Mouse (Mus musculus): ENCODE measurements around the gene Lcn12. TPM values are rescaled to one million over a fixed set of nuclear protein-coding genes. Genes with fewer than 3 reads are reported as not detected.

Gene Lcn12
- polyA plus RNA-seq, 1 experiment from 2014 or later, result not detected

DNA sequence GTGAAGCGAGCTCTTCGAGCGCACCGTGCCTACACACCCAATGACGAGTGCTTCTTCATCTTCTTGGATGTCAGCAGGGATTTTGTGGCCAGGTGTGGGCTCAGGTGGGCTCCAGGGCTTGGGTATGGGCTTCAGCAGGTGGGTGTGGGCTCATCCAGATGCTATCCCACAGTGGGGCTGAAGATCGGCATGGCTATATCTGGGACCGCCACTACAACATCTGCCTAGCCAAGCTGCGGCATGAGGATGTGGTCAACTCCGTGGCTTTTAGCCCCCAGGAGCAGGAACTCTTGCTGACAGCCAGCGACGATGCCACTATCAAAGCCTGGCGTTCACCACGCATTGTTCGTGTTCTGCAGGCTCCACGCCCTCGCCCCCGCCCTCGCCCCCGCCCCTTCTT, 10.8 kb upstream of the Lcn12 start:
- no peak overlapping the region for H3K9ac ChIP-seq

DNA sequence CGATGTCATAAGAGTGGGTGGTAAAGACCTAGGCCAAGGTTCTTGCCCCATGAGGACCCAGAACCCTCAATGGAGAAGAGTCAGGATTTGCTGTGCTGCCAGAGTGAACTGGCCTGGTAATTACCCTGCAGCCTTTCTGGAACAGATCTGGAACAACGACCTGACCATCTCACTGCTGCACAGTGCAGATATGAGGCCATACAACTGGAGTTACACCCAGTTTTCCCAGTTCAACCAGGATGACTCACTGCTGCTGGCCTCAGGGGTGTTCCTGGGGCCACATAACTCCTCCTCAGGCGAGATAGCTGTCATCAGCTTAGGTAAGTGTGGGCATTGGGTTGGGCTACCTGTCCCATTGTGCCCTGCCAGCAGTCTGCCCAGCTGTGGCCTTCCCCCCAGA, 9.0 kb upstream of the Lcn12 start:
- H3K9me3 ChIP-seq (replicated peaks), result no peaks in the 10 kb centered on the region
- H3K27me3 ChIP-seq (replicated peaks), result no peaks in the 10 kb centered on the region
- WGBS (ENCODE audit: insufficient replicate concordance), result 48% methylated on average over 3 of the region's 3 CpGs
- peak; percentile 84 for ATAC-seq
- H3K4me1 ChIP-seq, result peaks cover 54% of the 10 kb centered on the region
- H3K9ac ChIP-seq, result peak overlapping the region; percentile 90
- peaks cover 34% of the 10 kb centered on the region for H3K36me3 ChIP-seq
- H3K4me3 ChIP-seq, result peak overlapping the region; percentile 80; the same call in 1 of the 2 replicates
- peak overlapping the region; percentile 91 for H3K4me2 ChIP-seq
- H3K27ac ChIP-seq, result peak overlapping the region; percentile 91

More for the DNA sequence above, 10.8 kb upstream of the Lcn12 start:
- Histone ChIP-seq H3K27ac (no peak overlapping the region), H3K27me3 (replicated peaks) (no peaks in the 10 kb centered on the region), H3K9me3 (replicated peaks) (no peaks in the 10 kb centered on the region), H3K4me1 (peaks cover 44% of the 10 kb centered on the region), H3K4me2 (no peak overlapping the region), H3K4me3 (no peak overlapping the region), H3K36me3 (peaks cover 34% of the 10 kb centered on the region)
- ATAC-seq, result no peak
- 70% methylated on average over 19 of the region's 19 CpGs for WGBS (ENCODE audit: insufficient replicate concordance)

DNA sequence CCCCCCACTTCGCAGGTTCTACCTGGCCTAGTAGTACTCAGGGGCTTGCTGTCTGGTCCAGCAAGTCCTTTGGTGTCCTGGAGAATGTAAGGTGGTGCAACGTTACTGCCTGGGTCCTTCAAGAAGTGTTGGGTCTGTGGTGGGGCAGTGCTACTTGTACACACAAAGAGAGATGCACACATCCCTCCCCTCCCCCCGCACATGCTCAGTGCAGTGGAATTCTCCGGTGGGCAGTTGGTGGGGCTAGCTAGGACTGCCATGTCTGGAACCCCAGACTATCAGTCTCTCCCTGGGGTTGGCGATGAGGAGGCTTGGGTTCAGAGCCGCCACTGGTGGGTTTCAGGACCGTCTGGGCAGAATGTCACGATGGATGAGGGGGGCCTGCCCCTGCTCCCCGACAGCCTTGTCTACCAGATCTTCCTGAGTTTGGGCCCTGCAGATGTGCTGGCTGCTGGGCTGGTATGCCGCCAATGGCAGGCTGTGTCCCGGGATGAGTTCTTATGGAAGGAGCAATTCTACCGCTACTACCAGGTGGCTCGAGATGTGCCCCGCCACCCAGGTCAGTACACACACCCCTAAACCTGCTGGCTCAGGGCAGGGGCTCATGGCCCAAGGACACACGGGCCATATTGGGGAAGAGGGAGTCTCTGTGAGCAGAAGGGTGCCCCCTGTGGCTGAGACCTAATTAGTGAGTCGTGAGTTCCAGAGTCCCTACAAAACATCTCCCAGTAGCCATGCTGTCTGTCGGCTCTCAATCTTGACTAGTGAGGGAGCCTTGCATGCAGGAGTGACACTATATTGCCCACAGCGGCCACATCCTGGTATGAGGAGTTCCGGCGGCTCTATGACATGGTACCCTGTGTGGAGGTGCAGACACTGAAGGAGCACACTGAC, 8.1 kb upstream of the Lcn12 start, which contains the start of gene C8g:
TSS of gene C8g (minus strand) at position 127 of the 894 bp plus-strand sequence.
- H3K4me3 ChIP-seq, result peak within 1 kb of the TSS; percentile 80

DNA sequence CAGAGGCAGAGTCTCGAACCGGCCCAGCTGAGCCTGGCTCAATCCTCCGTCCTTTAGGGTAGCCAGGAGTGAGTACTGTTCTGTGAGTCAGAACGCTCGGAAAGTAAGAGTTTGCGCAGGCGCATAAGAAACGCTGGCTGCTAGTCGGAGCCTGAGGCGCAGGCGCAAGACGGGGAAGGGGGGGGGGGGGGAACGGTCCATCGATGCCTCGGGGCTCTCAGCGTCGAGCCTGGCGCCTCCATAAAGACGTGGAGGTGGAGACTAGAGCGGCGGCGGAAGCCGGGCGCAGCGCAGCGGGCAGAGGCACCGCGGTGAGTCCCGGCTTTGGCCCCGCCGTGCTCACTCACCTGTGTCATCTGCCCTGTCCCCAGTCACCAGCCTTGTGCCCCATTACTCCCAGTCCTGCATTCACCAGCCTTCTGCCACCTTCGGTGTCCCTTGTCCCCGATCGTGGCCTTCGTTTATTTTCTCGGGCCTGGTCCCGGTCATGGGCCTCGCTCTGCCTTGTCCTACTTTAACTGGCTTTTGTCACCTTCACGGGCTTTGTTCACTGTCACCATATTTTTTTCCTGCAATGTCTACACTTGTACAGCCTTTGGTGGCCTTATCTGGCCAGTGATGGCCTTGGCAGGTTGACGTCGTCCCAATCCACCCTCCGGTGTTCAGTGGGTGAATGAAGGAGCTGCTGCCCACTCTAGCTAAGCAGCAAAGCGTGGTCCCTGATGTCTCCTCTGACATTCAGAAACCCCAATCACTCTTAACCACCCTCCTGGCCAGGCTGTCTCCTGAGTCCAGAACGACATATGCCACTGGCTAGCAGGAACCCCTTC, 7.1 kb upstream of the Lcn12 start, which contains the start of gene Fbxw5:
TSS of gene Fbxw5 (plus strand) at position 175 of the 830 bp plus-strand sequence.
- ATAC-seq, result peak; percentile 77

More for the DNA sequence above, 8.1 kb upstream of the Lcn12 start, which contains the start of gene C8g:
- 70% methylated on average over 20 of the region's 20 CpGs for WGBS (ENCODE audit: insufficient replicate concordance)
- Histone ChIP-seq H3K27ac (peak within 1 kb of the TSS; percentile 91), H3K9ac (peak within 1 kb of the TSS; percentile 90), H3K4me2 (peak within 1 kb of the TSS; percentile 91), H3K36me3 (peaks cover 34% of the 10 kb centered on the region), H3K27me3 (replicated peaks) (no peaks in the 10 kb centered on the region), H3K9me3 (replicated peaks) (no peaks in the 10 kb centered on the region), H3K4me1 (peaks cover 59% of the 10 kb centered on the region)
- no peak for ATAC-seq

DNA sequence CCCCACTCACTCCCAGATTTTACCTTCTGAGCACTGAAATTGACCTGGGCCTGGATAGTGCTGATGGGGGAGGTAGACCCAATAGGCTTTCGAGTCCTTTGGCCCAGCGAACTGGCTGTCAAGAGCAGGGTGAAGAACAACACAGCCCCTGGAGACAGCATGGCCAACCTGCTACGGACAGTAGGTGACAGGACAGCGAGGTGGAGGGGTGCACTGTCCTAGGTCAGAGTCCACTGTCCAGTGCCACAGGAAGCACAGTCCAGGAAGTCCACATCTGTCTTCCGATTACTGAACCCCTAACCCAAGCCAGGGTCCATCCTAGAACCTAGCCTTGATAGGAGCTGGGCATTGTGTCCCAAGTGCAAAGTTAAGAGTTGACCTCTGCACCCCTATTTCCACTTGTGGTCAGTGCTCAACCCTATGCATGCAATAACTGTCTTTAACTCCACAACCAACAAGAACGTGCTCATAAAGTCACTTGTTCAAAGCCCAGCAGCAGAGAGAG, 6.4 kb upstream of the Lcn12 start:
- Histone ChIP-seq H3K9me3 (replicated peaks) (no peaks in the 10 kb centered on the region), H3K4me1 (peaks cover 61% of the 10 kb centered on the region), H3K27ac (peak overlapping the region; percentile 91), H3K36me3 (peaks cover 23% of the 10 kb centered on the region), H3K4me3 (peak overlapping the region; percentile 80), H3K27me3 (replicated peaks) (no peaks in the 10 kb centered on the region), H3K4me2 (peak overlapping the region; percentile 91), H3K9ac (peak overlapping the region; percentile 90)
- ATAC-seq, result peak; percentile 10; the same call in 1 of the 2 replicates
- 58% methylated on average over 6 of the region's 6 CpGs for WGBS (ENCODE audit: insufficient replicate concordance)

More for the DNA sequence above, 7.1 kb upstream of the Lcn12 start, which contains the start of gene Fbxw5:
- Histone ChIP-seq H3K9me3 (replicated peaks) (no peaks in the 10 kb centered on the region), H3K27ac (peak within 1 kb of the TSS; percentile 91), H3K4me3 (peak within 1 kb of the TSS; percentile 80), H3K9ac (peak within 1 kb of the TSS; percentile 90), H3K4me1 (peaks cover 61% of the 10 kb centered on the region), H3K27me3 (replicated peaks) (no peaks in the 10 kb centered on the region), H3K4me2 (peak within 1 kb of the TSS; percentile 91), H3K36me3 (peaks cover 30% of the 10 kb centered on the region)
- 2% methylated on average over 37 of the region's 44 CpGs for WGBS (ENCODE audit: insufficient replicate concordance)

DNA sequence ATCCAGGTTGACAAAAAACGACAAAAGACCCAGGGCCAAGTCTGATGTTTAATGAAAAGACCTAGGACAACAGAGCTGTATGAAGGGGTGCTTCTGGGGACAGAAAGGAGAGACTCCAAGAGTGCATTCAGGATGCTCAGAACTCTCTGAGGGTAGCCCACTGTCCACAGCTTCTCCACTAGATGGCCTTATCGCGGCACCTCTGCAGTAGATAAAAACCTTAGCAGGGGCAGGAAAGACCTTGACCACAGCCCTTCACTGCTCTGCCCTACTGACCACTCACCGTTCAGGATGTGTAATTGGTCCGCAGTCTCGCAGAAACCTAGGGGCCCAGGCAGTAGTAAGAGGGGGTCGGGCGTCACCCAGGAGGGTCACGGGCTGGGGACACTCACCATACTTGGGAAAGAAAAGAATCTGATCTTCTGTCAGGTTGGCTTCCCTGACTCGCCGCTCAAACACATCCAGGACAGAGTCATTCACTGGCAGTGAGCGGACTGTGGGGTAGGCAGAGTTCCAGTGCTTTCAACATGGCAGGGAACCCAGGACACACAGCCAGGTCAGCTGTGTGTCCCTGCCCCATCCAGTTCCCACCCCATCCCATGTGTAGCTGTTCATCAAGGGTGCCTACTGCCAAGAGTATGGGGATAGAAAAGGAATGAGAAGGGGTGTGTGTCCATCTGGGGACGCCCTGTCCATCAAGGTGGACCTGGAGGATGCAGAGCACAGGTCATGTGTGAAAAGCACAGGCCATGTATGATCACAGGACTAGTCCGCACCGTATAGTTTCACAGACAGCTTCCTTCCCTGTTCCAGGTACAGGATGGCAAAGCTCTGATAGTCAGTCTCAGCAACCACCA, 5.1 kb upstream of the Lcn12 start:
- Histone ChIP-seq H3K9me3 (replicated peaks) (no peaks in the 10 kb centered on the region), H3K4me2 (no peak overlapping the region), H3K27ac (no peak overlapping the region), H3K27me3 (replicated peaks) (0 out of 2 replicates have a peak, but pooled peaks cover under 1% of the 10 kb centered on the region), H3K9ac (no peak overlapping the region), H3K4me3 (no peak overlapping the region), H3K4me1 (peaks cover 53% of the 10 kb centered on the region), H3K36me3 (peaks cover 10% of the 10 kb centered on the region)
- WGBS (ENCODE audit: insufficient replicate concordance), result 48% methylated on average over 15 of the region's 15 CpGs
- no peak for ATAC-seq

DNA sequence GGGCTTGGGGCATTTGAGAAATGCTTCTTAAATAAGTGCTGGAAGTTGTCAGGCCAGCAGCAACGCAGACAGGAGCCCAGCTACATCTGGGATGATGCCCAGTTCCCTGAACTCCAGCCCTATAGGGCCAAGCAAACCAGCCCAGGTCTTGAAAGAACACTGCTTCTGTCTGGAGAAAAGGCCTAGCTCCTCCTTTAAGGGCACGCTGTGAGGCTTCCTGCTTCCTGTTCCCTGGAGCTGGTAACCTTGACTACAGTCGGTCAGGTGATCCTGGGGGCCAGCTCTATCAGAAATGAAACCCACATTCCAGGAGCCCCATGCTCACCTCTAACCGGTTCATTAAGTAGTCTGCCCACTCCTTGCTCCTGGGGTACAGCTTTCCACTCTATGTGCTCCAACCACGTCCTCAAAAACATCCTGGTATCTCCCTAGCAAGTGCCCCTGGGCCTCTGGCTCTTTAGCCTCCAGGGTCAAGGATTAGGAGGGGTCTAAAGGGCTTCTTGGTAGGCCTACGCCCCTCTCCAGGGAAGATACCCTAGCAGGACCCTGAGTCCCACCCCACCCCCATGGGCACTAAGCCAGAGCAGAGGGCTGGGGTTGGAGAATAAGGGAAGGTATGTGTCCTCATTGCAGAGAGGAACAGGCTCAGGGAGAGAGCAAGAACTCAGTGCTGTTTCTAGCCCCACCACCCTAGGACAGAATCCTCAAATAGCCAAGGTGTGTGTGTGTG, 4.3 kb upstream of the Lcn12 start:
- H3K4me3 ChIP-seq, result no peak overlapping the region
- no peak overlapping the region for H3K4me2 ChIP-seq
- peaks cover 2% of the 10 kb centered on the region; the same call in 1 of the 2 replicates for H3K36me3 ChIP-seq
- H3K4me1 ChIP-seq, result peaks cover 44% of the 10 kb centered on the region
- H3K27me3 ChIP-seq (replicated peaks), result 0 out of 2 replicates have a peak, but pooled peaks cover 6% of the 10 kb centered on the region
- 48% methylated on average over 6 of the region's 6 CpGs for WGBS (ENCODE audit: insufficient replicate concordance)
- no peak for ATAC-seq
- H3K9me3 ChIP-seq (replicated peaks), result no peaks in the 10 kb centered on the region
- H3K9ac ChIP-seq, result no peak overlapping the region
- no peak overlapping the region for H3K27ac ChIP-seq

DNA sequence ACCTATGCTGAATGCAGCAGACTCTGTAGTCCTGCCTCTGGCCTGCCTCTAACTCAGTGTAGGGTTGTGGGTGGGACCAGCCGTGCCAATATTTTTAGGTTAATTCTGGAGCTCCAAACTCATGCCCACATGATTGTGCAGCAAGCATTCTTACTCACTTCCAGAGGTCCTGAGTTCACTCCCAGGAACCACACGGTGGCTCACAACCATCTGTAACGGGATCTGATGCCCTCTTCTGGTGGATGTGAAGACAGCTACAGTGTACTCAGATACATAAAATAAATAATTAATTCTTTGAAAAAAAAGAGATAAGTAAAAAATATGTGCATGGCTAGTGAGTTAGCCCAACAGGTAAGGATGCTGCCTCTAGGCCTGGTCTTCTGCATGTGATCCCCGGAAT, 2.8 kb upstream of the Lcn12 start:
- WGBS (ENCODE audit: insufficient replicate concordance), result 43% methylated on average over 4 of the region's 4 CpGs
- Histone ChIP-seq H3K9ac (no peak overlapping the region), H3K4me3 (no peak overlapping the region), H3K9me3 (replicated peaks) (no peaks in the 10 kb centered on the region), H3K27ac (no peak overlapping the region), H3K4me2 (no peak overlapping the region), H3K4me1 (peaks cover 29% of the 10 kb centered on the region), H3K27me3 (replicated peaks) (0 out of 2 replicates have a peak, but pooled peaks cover 8% of the 10 kb centered on the region), H3K36me3 (no peaks in the 10 kb centered on the region)
- ATAC-seq, result no peak

DNA sequence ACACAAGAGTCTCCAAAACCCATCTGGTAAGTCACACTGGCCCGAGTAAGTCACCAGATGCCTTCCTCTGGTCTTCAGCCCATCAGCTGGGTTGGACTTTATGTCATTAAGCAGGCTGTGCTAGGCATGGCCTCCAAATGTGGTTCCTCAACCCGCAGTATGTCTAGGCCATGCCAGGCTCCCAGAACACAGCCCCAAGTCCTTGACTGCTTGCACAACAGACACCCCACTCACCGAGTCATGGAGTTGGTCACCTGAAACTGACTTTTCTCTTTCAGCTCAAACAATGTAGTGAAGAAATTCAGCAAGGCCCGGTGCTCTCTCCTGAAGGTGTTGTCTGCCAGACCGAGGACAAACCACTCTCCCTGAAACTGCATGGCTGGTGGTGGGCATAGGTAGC, 723 bp downstream of the Lcn12 start:
- no peaks in the 10 kb centered on the region for H3K9me3 ChIP-seq (replicated peaks)
- no peak for ATAC-seq
- H3K27me3 ChIP-seq (replicated peaks), result 0 out of 2 replicates have a peak, but pooled peaks cover 9% of the 10 kb centered on the region
- no peaks in the 10 kb centered on the region for H3K36me3 ChIP-seq
- H3K27ac ChIP-seq, result no peak overlapping the region
- H3K4me3 ChIP-seq, result no peak overlapping the region
- H3K4me2 ChIP-seq, result no peak overlapping the region
- H3K9ac ChIP-seq, result no peak overlapping the region
- WGBS (ENCODE audit: insufficient replicate concordance), result 63% methylated on average over 5 of the region's 5 CpGs
- peaks cover 14% of the 10 kb centered on the region for H3K4me1 ChIP-seq

DNA sequence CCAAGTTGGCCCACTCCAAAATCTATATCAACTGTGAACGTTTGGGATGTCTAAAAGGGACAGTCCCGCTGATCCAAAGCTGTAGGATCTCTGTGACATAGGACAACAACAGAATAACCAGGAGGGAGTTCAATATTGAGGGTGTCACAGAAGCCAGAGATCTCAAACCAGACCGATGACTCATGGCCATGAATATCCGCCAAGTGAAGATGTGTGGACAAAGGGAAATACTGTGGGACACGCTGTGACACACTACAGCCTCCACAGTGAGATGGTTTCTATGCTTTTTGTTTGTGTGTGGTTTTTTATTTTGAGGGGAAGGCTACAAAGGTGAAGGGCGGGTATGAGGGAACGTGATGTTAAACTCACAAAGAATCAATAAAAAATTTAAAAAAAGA, 5.0 kb downstream of the Lcn12 start:
- Histone ChIP-seq H3K9me3 (replicated peaks) (no peaks in the 10 kb centered on the region), H3K27me3 (replicated peaks) (0 out of 2 replicates have a peak, but pooled peaks cover 6% of the 10 kb centered on the region), H3K4me2 (0 out of 2 replicates have a peak overlapping the region, but pooled peaks have one; percentile 15), H3K4me1 (peaks cover 37% of the 10 kb centered on the region), H3K27ac (no peak overlapping the region), H3K4me3 (no peak overlapping the region), H3K36me3 (no peaks in the 10 kb centered on the region), H3K9ac (no peak overlapping the region)
- WGBS (ENCODE audit: insufficient replicate concordance), result 68% methylated on average over 7 of the region's 7 CpGs
- ATAC-seq, result no peak

All from liver, embryonic 12.5 days (tissue).